Mouse (Mus musculus): ENCODE measurements at regions not wholly inside any gene's neighbourhood (a gene's known extent, or its start where the extent isn't known, plus 50 kb on each side); places are given as distances from the start of the nearest gene placed in this dataset.
A peak's percentile ranks its signal among the peaks of the same experiment; 100 is the strongest.
"Not testable (repeated sequence)": the region's sequence is repeated elsewhere in the genome, so short reads cannot be mapped to it uniquely, and the experiment has no call there.

DNA sequence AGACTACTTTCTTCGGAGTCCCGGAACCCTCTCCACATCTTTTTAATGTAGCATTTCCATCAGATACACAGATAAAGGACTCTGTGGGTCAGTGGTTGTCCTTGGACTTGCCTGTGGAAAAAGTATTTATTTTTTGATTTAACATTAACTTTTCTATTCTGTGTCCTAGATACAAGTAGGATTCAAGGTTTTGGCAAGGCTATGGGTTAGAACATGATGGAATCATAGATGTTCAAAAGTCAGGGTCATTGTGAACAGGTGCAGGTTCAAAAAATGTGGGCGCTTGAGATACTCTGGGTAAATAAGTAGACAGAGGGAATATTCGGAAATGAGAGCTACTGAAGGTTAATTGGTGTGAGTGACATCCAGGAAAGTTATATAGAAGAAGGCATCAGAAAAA, 347.7 kb downstream of the Cypt12 start:
- DNase-seq (ENCODE audit: low spot score in 2 of 2): no peak

DNA sequence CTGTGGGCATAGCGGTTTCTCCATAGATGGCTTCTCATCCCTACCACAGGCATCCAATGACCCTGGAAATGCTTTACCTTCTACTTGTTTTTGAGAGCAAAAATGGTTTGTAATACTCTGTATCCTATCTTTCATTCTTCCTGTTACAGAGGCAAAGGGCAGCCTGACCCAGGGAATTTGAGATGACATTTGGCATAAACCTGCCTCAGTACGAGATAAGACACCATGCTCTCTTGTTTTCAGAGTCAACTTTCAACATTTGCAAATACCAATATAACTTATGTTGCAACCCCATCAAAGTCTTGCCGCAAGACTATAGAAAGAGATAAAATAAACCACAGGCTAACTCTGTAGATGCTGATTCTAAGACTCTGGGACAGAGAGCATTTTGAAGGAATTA, 350.5 kb downstream of the Cypt12 start:
- DNase-seq (ENCODE audit: low spot score in 2 of 2): no peak

- DNase-seq (ENCODE audit: low spot score in 2 of 2): no peak
These were observed 351.3 kb downstream of the Cypt12 start for GRCm38 (mm10) chr3:18299502-18299901.

GRCm38 (mm10) chr3:18319433-18319832, 371.2 kb downstream of the Cypt12 start:
- DNase-seq (ENCODE audit: low spot score in 2 of 2): peak in 1 of 2 experiments; percentile 2

- DNase-seq (ENCODE audit: low spot score in 2 of 2): no peak
These were observed 385.0 kb downstream of the Cypt12 start for GRCm38 (mm10) chr3:18333182-18333581.

DNA sequence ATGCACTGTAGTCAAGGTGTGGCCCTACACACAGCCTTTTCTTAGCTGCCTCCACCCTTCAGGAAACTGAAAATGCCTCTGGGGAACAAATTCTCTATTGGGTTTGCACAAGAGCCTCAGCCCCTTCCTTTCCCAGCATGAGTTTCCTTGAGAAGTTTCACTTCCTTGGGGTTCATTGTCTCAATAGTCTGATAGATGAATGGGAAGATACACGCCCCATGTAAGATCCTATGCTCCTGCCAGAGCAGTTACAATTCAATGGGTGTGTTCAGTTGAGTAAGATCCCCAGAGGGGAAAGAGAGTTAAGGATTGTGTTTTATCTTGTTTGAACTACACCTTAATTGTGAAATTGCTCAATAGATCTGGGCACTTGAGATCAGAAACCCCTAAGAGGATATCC, 391.0 kb downstream of the Cypt12 start:
- DNase-seq (ENCODE audit: low spot score in 2 of 2): peak; percentile 4 to 22

- DNase-seq (ENCODE audit: low spot score in 2 of 2): no peak
These were observed 393.5 kb downstream of the Cypt12 start for GRCm38 (mm10) chr3:18341757-18342156.

DNA sequence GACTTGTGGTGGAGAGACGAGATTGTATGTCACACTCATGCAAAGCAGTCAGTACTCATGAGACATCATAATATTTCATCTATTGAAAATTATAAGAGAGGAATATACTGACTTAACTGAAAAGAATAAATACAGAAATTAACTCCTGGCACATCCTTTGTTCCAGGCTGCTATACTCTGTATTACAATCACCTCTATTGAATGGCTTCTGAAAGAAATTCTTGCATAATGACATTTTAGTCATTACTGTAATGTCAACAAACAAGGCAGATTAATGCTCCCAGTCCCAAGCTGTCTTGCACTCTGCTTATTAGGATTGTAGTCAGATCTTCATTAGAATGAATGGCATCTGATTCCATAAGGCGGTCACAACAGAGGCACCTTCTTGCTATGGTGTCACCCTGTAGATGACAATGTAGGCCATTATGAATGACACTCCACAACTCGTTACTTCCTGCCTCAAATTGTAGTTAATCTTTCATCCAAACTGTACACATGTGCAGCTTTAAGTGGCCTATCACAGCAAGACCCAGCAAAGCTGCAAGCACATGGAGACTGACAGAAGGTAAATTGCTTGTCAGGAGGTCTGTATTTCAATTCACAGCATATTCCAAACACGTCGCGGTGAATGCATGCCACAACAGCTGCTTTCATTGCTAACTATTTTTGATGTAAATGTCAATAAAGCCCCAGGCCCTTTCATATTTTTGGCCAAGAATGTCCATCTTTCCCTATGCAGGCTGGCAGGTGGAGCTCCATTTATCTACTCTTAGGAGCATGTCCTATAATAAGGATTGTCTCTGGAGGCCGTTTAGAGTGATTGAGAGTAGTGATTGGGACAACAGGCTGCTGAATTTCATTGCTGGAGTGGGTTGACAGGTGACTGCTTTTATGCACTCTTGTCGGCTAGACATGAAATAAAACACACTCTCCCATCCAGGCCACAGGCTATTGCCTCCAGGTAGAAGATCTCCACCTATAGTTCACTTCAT, 430.1 kb downstream of the Cypt12 start:
- DNase-seq (ENCODE audit: low spot score in 2 of 2): no peak

- no peak for DNase-seq (ENCODE audit: low spot score in 2 of 2)
These were observed 473.8 kb downstream of the Cypt12 start for GRCm38 (mm10) chr3:18421886-18422575.

DNA sequence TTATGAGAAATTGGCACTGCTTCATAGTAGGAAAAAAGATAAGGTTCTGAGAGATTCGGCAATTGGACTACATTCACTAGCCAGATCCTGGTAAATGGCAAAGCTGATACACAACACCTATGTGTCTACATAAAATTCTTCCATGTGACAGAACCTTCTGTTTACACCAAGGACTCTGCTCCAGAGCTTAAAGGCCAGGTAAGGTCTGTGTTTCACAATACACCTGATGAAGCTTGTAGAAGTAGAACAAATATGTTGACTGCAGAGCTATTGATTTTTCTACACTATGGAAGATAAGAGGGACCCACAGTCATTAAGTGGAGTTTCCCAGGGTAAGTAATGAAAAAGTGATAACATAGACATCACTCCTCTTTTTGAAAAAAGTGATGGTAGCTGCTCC, 480.7 kb downstream of the Cypt12 start:
- no peak for DNase-seq (ENCODE audit: low spot score in 2 of 2)

DNA sequence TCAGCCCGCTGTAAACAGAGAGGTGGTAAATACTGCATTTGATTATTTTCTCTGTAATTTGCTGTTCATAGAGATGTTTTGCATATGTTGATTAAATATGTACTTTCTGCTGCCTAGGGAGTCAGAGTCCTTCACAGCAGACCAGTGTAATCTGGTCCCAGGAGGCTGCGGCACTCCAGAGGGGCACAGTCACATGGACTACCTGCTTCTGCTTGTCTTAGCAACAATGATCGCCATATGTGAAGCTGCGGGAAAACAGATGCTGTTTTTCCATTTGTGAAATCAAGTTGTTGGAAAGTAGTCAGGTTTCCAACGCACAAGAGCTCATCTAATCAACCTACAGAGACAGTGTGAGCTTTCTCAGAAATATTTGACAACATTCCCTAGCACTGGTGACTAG, 490.6 kb downstream of the Cypt12 start:
- DNase-seq (ENCODE audit: low spot score in 2 of 2): no peak

GRCm38 (mm10) chr3:18452197-18452933, 504.2 kb downstream of the Cypt12 start:
- no peak for DNase-seq (ENCODE audit: low spot score in 2 of 2)

DNA sequence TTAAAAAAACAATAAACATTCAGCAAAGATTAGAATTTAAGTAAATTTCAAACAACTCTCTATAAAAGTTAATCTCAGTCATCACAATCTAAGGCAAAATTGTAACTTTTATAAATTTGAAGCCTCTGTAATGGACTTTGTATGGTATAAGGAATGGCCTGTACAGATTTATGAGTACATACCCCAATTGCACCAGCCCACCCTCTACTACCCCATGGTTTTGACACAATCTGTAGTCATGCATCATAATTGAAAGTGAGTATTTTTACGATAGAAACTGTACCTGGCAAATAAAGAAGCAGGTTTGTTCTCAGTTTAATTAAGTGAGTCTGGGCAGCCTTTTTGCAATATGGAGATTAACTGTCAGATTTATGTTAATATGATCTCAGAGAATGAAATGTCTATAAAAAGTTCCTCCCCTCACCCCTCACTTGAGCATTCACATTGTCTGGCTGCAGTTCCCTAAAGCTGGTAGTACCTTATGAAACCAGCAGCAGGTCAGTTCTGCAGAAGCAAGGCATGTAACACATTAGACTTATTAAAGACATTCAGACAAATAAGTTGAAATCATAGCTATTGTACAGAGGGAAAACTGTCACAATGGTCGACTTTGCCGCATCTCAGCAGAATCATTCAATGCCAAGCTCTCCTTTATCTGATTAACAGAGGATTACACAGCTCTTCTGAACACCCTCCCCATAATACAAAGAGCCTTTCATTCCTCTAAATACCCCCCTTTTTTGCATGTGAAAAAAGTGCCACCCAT, 505.2 kb downstream of the Cypt12 start:
- DNase-seq (ENCODE audit: low spot score in 2 of 2): no peak

DNA sequence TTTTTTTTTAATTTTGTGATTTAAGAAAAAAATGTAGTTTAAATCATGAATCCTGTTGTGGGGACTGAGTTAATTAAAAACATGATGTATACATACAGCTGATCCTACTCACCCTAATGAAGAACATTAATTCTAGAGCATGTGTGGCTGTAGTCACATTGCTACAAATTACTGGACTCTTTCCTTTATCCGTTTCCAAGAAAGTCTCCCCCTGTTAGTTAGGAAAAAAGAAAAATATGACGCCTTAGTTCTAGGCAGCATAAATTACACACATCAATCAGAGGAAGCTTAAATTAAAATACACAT, 505.7 kb downstream of the Cypt12 start:
- no peak for DNase-seq (ENCODE audit: low spot score in 2 of 2)

- not testable (repeated sequence) for DNase-seq (ENCODE audit: low spot score in 2 of 2)
These were observed 506.5 kb downstream of the Cypt12 start for GRCm38 (mm10) chr3:18454558-18455191.

DNA sequence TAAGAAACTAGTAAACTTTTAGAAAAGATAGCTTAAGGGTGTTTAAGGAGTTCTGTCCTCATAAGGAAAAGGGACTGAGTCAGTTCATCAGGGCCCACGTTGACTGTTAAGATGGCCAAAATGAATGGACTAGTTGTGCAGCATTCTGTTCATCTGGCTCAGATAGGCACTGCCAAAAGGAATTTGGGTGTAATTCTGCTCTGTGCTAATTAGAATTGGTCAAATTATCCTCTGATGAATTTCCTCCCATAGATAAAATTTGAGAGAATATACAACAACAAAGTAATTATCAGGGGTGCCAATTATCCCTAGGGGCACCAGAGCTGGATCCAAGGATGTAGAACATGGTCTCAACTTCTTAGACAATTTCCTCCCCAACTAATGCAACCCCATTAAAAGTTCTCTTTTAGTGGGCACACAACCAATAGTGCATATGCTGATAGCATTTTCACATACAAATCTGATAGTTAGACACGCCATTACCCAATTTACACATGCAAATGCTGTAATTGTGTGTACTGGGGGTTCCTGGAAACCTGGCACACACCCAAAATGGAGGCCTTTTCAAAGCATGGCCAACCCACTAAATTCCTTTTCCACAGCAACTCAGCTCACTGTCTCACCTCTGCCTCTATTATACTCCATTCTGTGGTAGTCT, 508.0 kb downstream of the Cypt12 start:
- DNase-seq (ENCODE audit: low spot score in 2 of 2): no peak

GRCm38 (mm10) chr3:18460267-18460666, 512.1 kb downstream of the Cypt12 start:
- DNase-seq (ENCODE audit: low spot score in 2 of 2): no peak

GRCm38 (mm10) chr3:18471846-18472245, 523.6 kb downstream of the Cypt12 start:
- no peak for DNase-seq (ENCODE audit: low spot score in 2 of 2)

GRCm38 (mm10) chr3:18479557-18479956, 531.3 kb downstream of the Cypt12 start:
- no peak for DNase-seq (ENCODE audit: low spot score in 2 of 2)

GRCm38 (mm10) chr3:18482006-18482405, 533.8 kb downstream of the Cypt12 start:
- no peak for DNase-seq (ENCODE audit: low spot score in 2 of 2)

- no peak for DNase-seq (ENCODE audit: low spot score in 2 of 2)
These were observed 540.7 kb downstream of the Cypt12 start for GRCm38 (mm10) chr3:18488886-18489285.
